Mouse (Mus musculus) embryonic facial prominence, embryonic 13.5 days (tissue): ENCODE data around the gene Kmt2e. TPM values are rescaled to one million over a fixed set of nuclear protein-coding genes. Genes with fewer than 3 reads are reported as not detected.
"Not testable (repeated sequence)": the region's sequence is repeated elsewhere in the genome, so short reads cannot be mapped to it uniquely, and the experiment has no call there.

ENCODE experiments used
- ATAC-seq: fragments of 200-750 bp; cut with Nextera tagmentation; 2 replicates; pipeline ENCODE4 v1.8.0; 2017; ENCODE audit warnings: low read depth; ENCODE audit not compliant: insufficient number of reproducible peaks, insufficient read depth, low FRiP score, low TSS enrichment
- H3K27ac ChIP-seq: fragments of 300-500 bp; sonication (generic); 2 replicates; pipeline ENCODE4 v1.5.1; 2015; ENCODE audit warnings: moderate library complexity, mild to moderate bottlenecking, inconsistent platforms
- H3K27me3 ChIP-seq: fragments of 300-500 bp; sonication (generic); 2 replicates; pipeline ENCODE4 v1.6.1; 2015; ENCODE audit warnings: mild to moderate bottlenecking, inconsistent platforms
- H3K36me3 ChIP-seq: fragments of 300-500 bp; sonication (generic); 2 replicates; pipeline ENCODE4 v1.6.1; 2015; ENCODE audit warnings: mild to moderate bottlenecking, inconsistent platforms
- H3K4me1 ChIP-seq: fragments of 300-500 bp; sonication (generic); 2 replicates; pipeline ENCODE4 v1.6.1; 2015; ENCODE audit warnings: inconsistent platforms
- H3K4me2 ChIP-seq: fragments of 300-500 bp; sonication (generic); 2 replicates; pipeline ENCODE4 v1.6.1; 2015; ENCODE audit warnings: moderate library complexity, mild to moderate bottlenecking, inconsistent platforms
- H3K4me3 ChIP-seq: fragments of 300-500 bp; sonication (generic); 2 replicates; pipeline ENCODE4 v1.5.1; 2015; ENCODE audit warnings: mild to moderate bottlenecking, inconsistent platforms
- H3K9ac ChIP-seq: fragments of 300-500 bp; sonication (generic); 2 replicates; pipeline ENCODE4 v1.6.1; 2015; ENCODE audit warnings: mild to moderate bottlenecking, inconsistent platforms
- H3K9me3 ChIP-seq: fragments of 300-500 bp; sonication (generic); 2 replicates; pipeline ENCODE4 v1.6.1; 2016; ENCODE audit warnings: inconsistent platforms
- WGBS: fragments of 180-500 bp; shearing (Covaris S2); methylation state at CpG from one replicate; pipeline ENCODE4 v1.1.7; 2015; ENCODE audit warnings: mixed read lengths; 5-methylcytosine and 5-hydroxymethylcytosine counted together
- polyA plus RNA-seq: library from polyadenylated mRNA; unstranded; fragments of >200 nt; fragmentation: Nextera tagmentation; extraction: Ambion mirVana; gene quantifications from 2 replicates; pipeline ENCODE4 v1.2.1, GENCODE M21; 2015

Kmt2e gene
- polyA plus RNA-seq, 1 experiment from 2014 or later, result 123 TPM

- H3K4me1 ChIP-seq, result peaks cover 8% of the 10 kb centered on the region
- peak overlapping the region; percentile 76 for H3K4me2 ChIP-seq
- no peaks in the 10 kb centered on the region for H3K27me3 ChIP-seq
- no peak for ATAC-seq
- H3K4me3 ChIP-seq, result peak overlapping the region; percentile 98
- WGBS, result 15% methylated on average over 2 of the region's 2 CpGs
- no peaks in the 10 kb centered on the region for H3K9me3 ChIP-seq
- no peaks in the 10 kb centered on the region for H3K36me3 ChIP-seq
- no peak overlapping the region for H3K27ac ChIP-seq
- H3K9ac ChIP-seq, result peak overlapping the region; percentile 63
Observed at GRCm38 (mm10) chr5:23436735-23437134, 2.5 kb downstream of the Kmt2e start.

- no peak overlapping the region for H3K27ac ChIP-seq
- no peak overlapping the region for H3K4me2 ChIP-seq
- no peak overlapping the region for H3K4me3 ChIP-seq
- peaks cover 15% of the 10 kb centered on the region for H3K4me1 ChIP-seq
- H3K27me3 ChIP-seq, result no peaks in the 10 kb centered on the region
- 83% methylated on average over 3 of the region's 3 CpGs for WGBS
- H3K36me3 ChIP-seq, result no peaks in the 10 kb centered on the region
- no peak for ATAC-seq
- no peak overlapping the region for H3K9ac ChIP-seq
- no peaks in the 10 kb centered on the region for H3K9me3 ChIP-seq
Observed at GRCm38 (mm10) chr5:23439857-23440256, 5.6 kb downstream of the Kmt2e start.

- no peak overlapping the region for H3K4me2 ChIP-seq
- H3K9ac ChIP-seq, result no peak overlapping the region
- no peak for ATAC-seq
- peaks cover 15% of the 10 kb centered on the region for H3K4me1 ChIP-seq
- H3K36me3 ChIP-seq, result no peaks in the 10 kb centered on the region
- H3K9me3 ChIP-seq, result no peaks in the 10 kb centered on the region
- H3K4me3 ChIP-seq, result no peak overlapping the region
- H3K27ac ChIP-seq, result no peak overlapping the region
- no peaks in the 10 kb centered on the region for H3K27me3 ChIP-seq
Observed at GRCm38 (mm10) chr5:23440572-23440971, 6.3 kb downstream of the Kmt2e start.

- no peaks in the 10 kb centered on the region for H3K9me3 ChIP-seq
- no peak overlapping the region for H3K4me3 ChIP-seq
- no peak for ATAC-seq
Observed at GRCm38 (mm10) chr5:23441916-23442315, 7.7 kb downstream of the Kmt2e start.

GRCm38 (mm10) chr5:23444411-23444810, 10.2 kb downstream of the Kmt2e start:
- no peaks in the 10 kb centered on the region for H3K9me3 ChIP-seq
- H3K9ac ChIP-seq, result no peak overlapping the region
- H3K27me3 ChIP-seq, result no peaks in the 10 kb centered on the region
- no peak overlapping the region for H3K27ac ChIP-seq
- ATAC-seq, result no peak
- H3K4me1 ChIP-seq, result peaks cover 12% of the 10 kb centered on the region; the same call in 1 of the 2 replicates
- H3K4me3 ChIP-seq, result no peak overlapping the region
- WGBS, result 86% methylated on average over 4 of the region's 4 CpGs
- peaks cover 3% of the 10 kb centered on the region; the same call in 1 of the 2 replicates for H3K36me3 ChIP-seq
- no peak overlapping the region for H3K4me2 ChIP-seq

More at GRCm38 (mm10) chr5:23441916-23442315, 7.7 kb downstream of the Kmt2e start:
- WGBS, result 93% methylated on average over 1 of the region's 1 CpGs
- Histone ChIP-seq H3K27me3 (no peaks in the 10 kb centered on the region), H3K9ac (no peak overlapping the region), H3K36me3 (no peaks in the 10 kb centered on the region), H3K4me2 (no peak overlapping the region), H3K4me1 (peaks cover 12% of the 10 kb centered on the region; the same call in 1 of the 2 replicates), H3K27ac (no peak overlapping the region)

GRCm38 (mm10) chr5:23453561-23453960, 19.3 kb downstream of the Kmt2e start:
- not testable (repeated sequence) for H3K27me3 ChIP-seq, ATAC-seq, H3K9me3 ChIP-seq, H3K4me2 ChIP-seq, H3K9ac ChIP-seq, H3K4me3 ChIP-seq, H3K27ac ChIP-seq, H3K4me1 ChIP-seq
- peaks cover 44% of the 10 kb centered on the region for H3K36me3 ChIP-seq
- 90% methylated on average over 2 of the region's 2 CpGs for WGBS

- no peak for ATAC-seq
- WGBS, result 71% methylated on average over 2 of the region's 2 CpGs
- H3K36me3 ChIP-seq, result peaks cover 28% of the 10 kb centered on the region
Observed at GRCm38 (mm10) chr5:23461688-23462087, 27.4 kb downstream of the Kmt2e start.

GRCm38 (mm10) chr5:23464247-23464646, 30.0 kb downstream of the Kmt2e start:
- H3K27ac ChIP-seq, result no peak overlapping the region
- peaks cover 40% of the 10 kb centered on the region for H3K36me3 ChIP-seq
- no peak for ATAC-seq
- WGBS, result 96% methylated on average over 3 of the region's 3 CpGs
- H3K4me2 ChIP-seq, result no peak overlapping the region
- no peak overlapping the region for H3K4me3 ChIP-seq
- no peaks in the 10 kb centered on the region for H3K27me3 ChIP-seq
- H3K4me1 ChIP-seq, result no peaks in the 10 kb centered on the region
- H3K9ac ChIP-seq, result no peak overlapping the region
- H3K9me3 ChIP-seq, result no peaks in the 10 kb centered on the region

More at GRCm38 (mm10) chr5:23461688-23462087, 27.4 kb downstream of the Kmt2e start:
- H3K9ac ChIP-seq, result no peak overlapping the region
- no peaks in the 10 kb centered on the region for H3K9me3 ChIP-seq
- H3K27me3 ChIP-seq, result no peaks in the 10 kb centered on the region
- no peak overlapping the region for H3K4me2 ChIP-seq
- no peaks in the 10 kb centered on the region for H3K4me1 ChIP-seq
- no peak overlapping the region for H3K27ac ChIP-seq
- no peak overlapping the region for H3K4me3 ChIP-seq

GRCm38 (mm10) chr5:23464743-23465142, 30.5 kb downstream of the Kmt2e start:
- ATAC-seq, result no peak
- Histone ChIP-seq H3K9me3 (no peaks in the 10 kb centered on the region), H3K36me3 (peaks cover 39% of the 10 kb centered on the region), H3K27ac (no peak overlapping the region), H3K9ac (no peak overlapping the region), H3K4me1 (no peaks in the 10 kb centered on the region), H3K4me2 (no peak overlapping the region), H3K4me3 (no peak overlapping the region), H3K27me3 (no peaks in the 10 kb centered on the region)
- WGBS, result 92% methylated on average over 8 of the region's 8 CpGs

- no peak for ATAC-seq
- no peak overlapping the region for H3K4me2 ChIP-seq
- no peak overlapping the region for H3K9ac ChIP-seq
- WGBS, result 95% methylated on average over 4 of the region's 4 CpGs
- H3K27me3 ChIP-seq, result no peaks in the 10 kb centered on the region
- no peak overlapping the region for H3K27ac ChIP-seq
- no peak overlapping the region for H3K4me3 ChIP-seq
- H3K9me3 ChIP-seq, result no peaks in the 10 kb centered on the region
- peaks cover 51% of the 10 kb centered on the region for H3K36me3 ChIP-seq
- no peaks in the 10 kb centered on the region for H3K4me1 ChIP-seq
Observed at GRCm38 (mm10) chr5:23466546-23466945, 32.3 kb downstream of the Kmt2e start.

GRCm38 (mm10) chr5:23473098-23473873, 39.0 kb downstream of the Kmt2e start:
- no peak overlapping the region for H3K27ac ChIP-seq
- H3K4me1 ChIP-seq, result no peaks in the 10 kb centered on the region
- H3K4me3 ChIP-seq, result no peak overlapping the region
- H3K9ac ChIP-seq, result no peak overlapping the region
- no peaks in the 10 kb centered on the region for H3K27me3 ChIP-seq
- WGBS, result 74% methylated on average over 6 of the region's 6 CpGs
- ATAC-seq, result no peak
- H3K36me3 ChIP-seq, result peaks cover 61% of the 10 kb centered on the region
- H3K4me2 ChIP-seq, result no peak overlapping the region
- H3K9me3 ChIP-seq, result no peaks in the 10 kb centered on the region

- H3K9ac ChIP-seq, result no peak overlapping the region
- no peaks in the 10 kb centered on the region for H3K4me1 ChIP-seq
- no peak overlapping the region for H3K27ac ChIP-seq
- ATAC-seq, result no peak
- WGBS, result 84% methylated on average over 7 of the region's 7 CpGs
- H3K27me3 ChIP-seq, result no peaks in the 10 kb centered on the region
- peaks cover 77% of the 10 kb centered on the region for H3K36me3 ChIP-seq
- no peaks in the 10 kb centered on the region for H3K9me3 ChIP-seq
- no peak overlapping the region for H3K4me2 ChIP-seq
- H3K4me3 ChIP-seq, result no peak overlapping the region
Observed at GRCm38 (mm10) chr5:23483811-23484210, 49.6 kb downstream of the Kmt2e start.
